Mouse (Mus musculus) G1E (cell line): ENCODE measurements at regions not wholly inside any gene's neighbourhood (a gene's known extent, or its start where the extent isn't known, plus 50 kb on each side); places are given as distances from the start of the nearest gene placed in this dataset.

Experiments used
- ATAC-seq: 2 replicates; pipeline ENCODE4 v1.8.0; 2016; ENCODE audit warnings: mild to moderate bottlenecking; ENCODE audit not compliant: insufficient number of reproducible peaks, poor library complexity, low FRiP score, severe bottlenecking; ENCODE audit errors: extremely low read depth
- DNase-seq: peaks from one replicate; pipeline ENCODE4 v3.0.0; 2012; ENCODE audit warnings: low spot score
- H3K27me3 ChIP-seq: 2 replicates; pipeline ENCODE4 v1.6.1; 2012; ENCODE audit warnings: mild to moderate bottlenecking, low read length, inconsistent platforms; ENCODE audit not compliant: insufficient read depth
- H3K36me3 ChIP-seq: replicated peaks from 2 replicates; pipeline ENCODE3; 2012; ENCODE audit warnings: mild to moderate bottlenecking, inconsistent platforms
- H3K4me1 ChIP-seq: 2 replicates; pipeline ENCODE4 v1.6.1; 2012; ENCODE audit warnings: low read depth, low read length, inconsistent platforms, mixed read lengths; ENCODE audit not compliant: insufficient read depth
- H3K4me3 ChIP-seq: 2 replicates; pipeline ENCODE4 v1.5.1; 2012; ENCODE audit warnings: low read depth, mild to moderate bottlenecking, inconsistent platforms, low read length, moderate library complexity, mixed read lengths
- H3K9me3 ChIP-seq: replicated peaks from 2 replicates; pipeline ENCODE4 v1.6.1; 2012; ENCODE audit warnings: inconsistent platforms
- CTCF ChIP-seq: IDR thresholded peaks from 2 replicates; pipeline ENCODE4 v1.5.1; 2012; ENCODE audit warnings: low read depth, low read length, inconsistent platforms, mixed read lengths
- GATA1 ChIP-seq: IDR thresholded peaks from 2 replicates; pipeline ENCODE4 v1.6.1; 2012; ENCODE audit warnings: borderline replicate concordance, low read length, inconsistent platforms, mixed read lengths
- GATA2 ChIP-seq: IDR thresholded peaks from 2 replicates; pipeline ENCODE4 v1.6.1; 2012; ENCODE audit warnings: low read depth, low read length, inconsistent platforms, borderline replicate concordance
- POLR2AphosphoS5 ChIP-seq: IDR thresholded peaks from 2 replicates; pipeline ENCODE4 v1.6.1; 2012; ENCODE audit warnings: low read depth, low read length, inconsistent platforms; ENCODE audit not compliant: insufficient replicate concordance
- TAL1 ChIP-seq: conservative IDR thresholded peaks from 2 replicates; pipeline ENCODE4 v1.6.1; 2012; ENCODE audit warnings: low read depth, low read length, inconsistent platforms, mixed read lengths

DNA sequence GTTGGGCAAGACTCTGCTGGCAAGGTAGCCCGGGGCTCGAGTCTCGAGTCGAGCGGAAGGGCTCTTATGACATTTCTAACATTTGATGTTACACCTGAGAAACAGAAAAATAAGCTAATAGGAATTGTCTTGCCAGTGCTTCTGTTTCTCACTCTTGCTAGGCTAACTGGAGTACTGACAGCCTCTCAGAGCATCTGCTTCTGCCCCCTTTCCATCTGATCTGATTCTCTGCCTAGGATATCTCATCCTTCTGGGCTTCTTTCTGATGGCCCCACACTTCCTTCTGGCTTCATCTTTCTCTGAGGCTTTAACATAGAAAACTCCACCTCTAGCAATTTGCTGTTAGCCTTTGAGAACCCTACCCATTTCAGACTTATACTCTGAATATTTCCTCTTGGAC is 95.0 kb upstream of the Arhgef9 start:
- Histone ChIP-seq H3K36me3 (no peaks in the 10 kb centered on the region), H3K9me3 (no peaks in the 10 kb centered on the region), H3K27me3 (no peaks in the 10 kb centered on the region), H3K4me1 (no peaks in the 10 kb centered on the region), H3K4me3 (no peak overlapping the region)
- ATAC-seq: no peak
- no peak for DNase-seq
- no peak for TF ChIP-seq GATA1

GRCm38 (mm10) chrX:95282038-95282437 is 85.4 kb upstream of the Arhgef9 start:
- no peak for TF ChIP-seq CTCF
- no peak for TF ChIP-seq POLR2AphosphoS5
- no peak for TF ChIP-seq TAL1
- no peak for TF ChIP-seq GATA2
- TF ChIP-seq GATA1: no peak
- DNase-seq: no peak
- no peaks in the 10 kb centered on the region for H3K9me3 ChIP-seq
- ATAC-seq: no peak
- no peak overlapping the region for H3K4me3 ChIP-seq
- H3K27me3 ChIP-seq: no peaks in the 10 kb centered on the region
- no peaks in the 10 kb centered on the region for H3K4me1 ChIP-seq
- no peaks in the 10 kb centered on the region for H3K36me3 ChIP-seq

DNA sequence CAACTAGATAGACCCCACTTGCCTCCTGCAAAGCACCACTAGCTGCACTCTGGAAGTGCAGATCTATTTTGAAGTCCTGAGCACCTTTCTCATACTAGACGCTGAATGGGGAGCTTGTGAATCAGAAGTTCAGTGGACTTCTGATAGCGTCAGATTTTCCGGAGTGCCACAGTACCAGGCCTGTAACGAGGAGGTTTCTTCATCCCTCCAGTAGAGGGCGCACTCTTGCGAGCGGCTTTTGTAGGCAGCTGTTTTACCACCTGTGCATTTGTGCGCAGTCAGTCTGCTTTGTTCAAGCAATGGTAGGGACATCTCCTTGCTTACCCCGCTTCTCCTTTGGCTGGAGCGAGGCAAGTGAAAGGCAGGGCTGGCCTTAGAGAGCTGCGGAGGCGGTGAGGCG is 56.9 kb upstream of the Arhgef9 start:
- ATAC-seq: no peak
- Histone ChIP-seq H3K4me3 (no peak overlapping the region), H3K9me3 (no peaks in the 10 kb centered on the region), H3K4me1 (no peaks in the 10 kb centered on the region), H3K36me3 (no peaks in the 10 kb centered on the region), H3K27me3 (no peaks in the 10 kb centered on the region)
- no peak for TF ChIP-seq GATA2
- TF ChIP-seq CTCF: 0 out of 2 replicates have a peak, but pooled peaks have one; percentile 15
- DNase-seq: no peak
